Mouse (Mus musculus): ENCODE data around the gene Slc9b1. TPM values are rescaled to one million over a fixed set of nuclear protein-coding genes. Genes with fewer than 3 reads are reported as not detected.

Slc9b1 gene
- total RNA-seq, 2 experiments from 2014 or later = 0.49 TPM; not detected in 1

- DNase-seq = peak; percentile 52 to 67
Observed at GRCm38 (mm10) chr3:135393186-135393585, 45.4 kb downstream of the Slc9b1 start.

GRCm38 (mm10) chr3:135395085-135395484 lies 47.3 kb downstream of the Slc9b1 start:
- DNase-seq = peak in 1 of 2 experiments; percentile 8

- peak; percentile 23 to 51 for DNase-seq
Observed at GRCm38 (mm10) chr3:135396081-135396480, 48.3 kb downstream of the Slc9b1 start.

GRCm38 (mm10) chr3:135397112-135397511 lies 49.3 kb downstream of the Slc9b1 start:
- DNase-seq = no peak

GRCm38 (mm10) chr3:135402201-135402658 lies 54.4 kb downstream of the Slc9b1 start:
- peak; percentile 85 to 88 for DNase-seq

- no peak for DNase-seq
Observed at GRCm38 (mm10) chr3:135403211-135403610, 55.4 kb downstream of the Slc9b1 start.

- DNase-seq = no peak
Observed at GRCm38 (mm10) chr3:135403856-135404255, 56.0 kb downstream of the Slc9b1 start.

GRCm38 (mm10) chr3:135404599-135404998 lies 56.8 kb downstream of the Slc9b1 start:
- peak in 1 of 2 experiments; percentile 20 for DNase-seq

- no peak for DNase-seq
Observed at GRCm38 (mm10) chr3:135407351-135407750, 59.5 kb downstream of the Slc9b1 start.

- no peak for DNase-seq
Observed at GRCm38 (mm10) chr3:135409219-135409618, 61.4 kb downstream of the Slc9b1 start.

- DNase-seq = no peak
Observed at GRCm38 (mm10) chr3:135411056-135411455, 63.2 kb downstream of the Slc9b1 start.

GRCm38 (mm10) chr3:135411824-135412223 lies 64.0 kb downstream of the Slc9b1 start:
- DNase-seq = no peak

GRCm38 (mm10) chr3:135417245-135417644 lies 69.4 kb downstream of the Slc9b1 start:
- DNase-seq = no peak

- no peak for DNase-seq
Observed at GRCm38 (mm10) chr3:135417799-135418198, 70.0 kb downstream of the Slc9b1 start.

GRCm38 (mm10) chr3:135420542-135421309 lies 72.9 kb downstream of the Slc9b1 start:
- no peak for DNase-seq

- DNase-seq = no peak
Observed at GRCm38 (mm10) chr3:135421310-135421594, 73.4 kb downstream of the Slc9b1 start.

GRCm38 (mm10) chr3:135422232-135422855 lies 74.5 kb downstream of the Slc9b1 start:
- no peak for DNase-seq

GRCm38 (mm10) chr3:135422856-135423607 lies 75.2 kb downstream of the Slc9b1 start:
- DNase-seq = peak; percentile 86 to 92

- peak; percentile 25 to 33 for DNase-seq
Observed at GRCm38 (mm10) chr3:135423608-135424212, 75.9 kb downstream of the Slc9b1 start, which contains the start of gene Cisd2. Gene Cisd2, minus strand, starts transcription at chr3:135423925.

- no peak for DNase-seq
Observed at GRCm38 (mm10) chr3:135436901-135437616, 89.2 kb downstream of the Slc9b1 start.

- peak; percentile 99 for DNase-seq
Observed at GRCm38 (mm10) chr3:135437758-135438495, 90.1 kb downstream of the Slc9b1 start, which contains the start of gene Ube2d3. Gene Ube2d3, plus strand, starts transcription at chr3:135438149.

Data from adrenal gland, postnatal 36 days (tissue).